Mouse (Mus musculus) mature B cell (primary cell): Measurements from ENCODE around the gene Msi1.

Experiments
- in situ Hi-C: fragments of 300-500 bp; cut with MboI; formaldehyde crosslinking; loops from 2 replicates; pipeline ENCODE4 v1.14.3; 2019

The Msi1 gene

DNA sequence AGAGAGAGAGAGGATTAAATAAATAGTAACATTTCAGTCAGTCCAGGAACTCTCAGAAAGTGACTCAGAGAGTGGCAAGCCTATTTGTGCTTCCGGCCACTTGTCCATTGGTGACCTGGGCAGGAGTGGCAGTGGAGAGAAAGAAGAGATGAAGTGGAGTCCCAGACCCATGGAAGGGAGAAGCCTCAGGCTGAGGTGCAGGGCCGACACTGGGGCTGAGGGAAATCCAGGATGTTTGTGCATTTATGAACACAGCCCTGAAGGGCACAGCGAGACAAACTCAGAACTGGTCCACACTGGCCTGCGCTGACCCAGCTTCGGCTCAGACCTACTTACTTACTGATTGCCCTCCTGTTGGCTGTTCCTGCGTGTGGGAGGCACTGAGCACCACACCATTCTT lies 40.4 kb downstream of the Msi1 start:
- in situ Hi-C loops: no loop called here

DNA sequence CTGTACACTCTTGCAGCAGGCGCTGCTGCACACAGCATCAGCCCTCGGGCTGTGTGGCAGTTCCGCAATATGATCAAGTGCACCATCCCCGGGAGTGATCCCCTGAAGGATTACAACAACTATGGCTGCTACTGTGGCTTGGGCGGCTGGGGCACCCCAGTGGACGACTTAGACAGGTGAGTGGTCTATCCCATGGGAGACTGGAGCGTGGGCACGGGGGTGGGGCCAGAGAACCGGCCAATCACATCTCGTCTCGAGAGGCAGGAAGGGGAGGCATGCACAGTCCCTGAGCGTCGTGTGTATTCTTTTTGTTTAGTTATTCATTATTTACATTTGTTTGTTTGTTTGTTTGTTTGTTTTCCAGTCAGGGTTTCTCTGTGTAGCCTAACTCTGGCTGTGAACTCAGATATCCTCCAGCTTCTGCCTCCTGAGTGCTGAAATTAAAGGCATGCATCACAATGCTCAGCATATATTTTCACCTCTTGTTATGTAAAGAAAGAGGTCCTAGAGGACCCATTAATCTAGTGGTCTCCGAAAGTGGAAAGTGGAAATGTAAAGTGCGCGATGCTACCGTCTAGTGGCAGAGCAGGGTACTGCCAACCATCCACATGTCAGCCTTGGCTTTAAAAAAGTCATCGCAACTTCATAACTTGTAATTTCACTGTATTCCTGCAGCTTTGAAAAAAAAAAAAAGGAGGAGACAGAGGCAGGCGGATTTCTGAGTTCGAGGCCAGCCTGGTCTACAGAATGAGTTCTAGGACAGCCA lies 41.5 kb downstream of the Msi1 start:
- in situ Hi-C loops: no loop called here

DNA sequence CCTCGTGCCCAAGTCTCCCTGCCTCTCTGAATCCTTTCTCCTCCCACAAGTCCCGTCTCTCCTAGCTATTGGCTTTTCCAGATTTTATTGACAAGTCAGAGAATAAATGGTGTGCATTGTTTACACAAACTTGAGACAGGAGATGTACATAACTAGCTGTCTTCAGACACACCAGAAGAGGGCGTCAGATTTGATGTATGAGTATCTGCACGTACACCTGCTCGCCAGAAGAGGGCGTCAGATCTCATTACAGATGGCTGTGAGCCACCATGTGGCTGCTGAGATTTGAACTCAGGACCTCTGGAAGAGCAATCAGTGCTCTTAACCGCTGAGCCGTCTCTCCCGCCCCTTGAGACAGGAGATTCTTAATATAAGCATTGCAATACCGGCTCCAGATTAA lies 43.8 kb downstream of the Msi1 start:
- in situ Hi-C loops: no loop called here

DNA sequence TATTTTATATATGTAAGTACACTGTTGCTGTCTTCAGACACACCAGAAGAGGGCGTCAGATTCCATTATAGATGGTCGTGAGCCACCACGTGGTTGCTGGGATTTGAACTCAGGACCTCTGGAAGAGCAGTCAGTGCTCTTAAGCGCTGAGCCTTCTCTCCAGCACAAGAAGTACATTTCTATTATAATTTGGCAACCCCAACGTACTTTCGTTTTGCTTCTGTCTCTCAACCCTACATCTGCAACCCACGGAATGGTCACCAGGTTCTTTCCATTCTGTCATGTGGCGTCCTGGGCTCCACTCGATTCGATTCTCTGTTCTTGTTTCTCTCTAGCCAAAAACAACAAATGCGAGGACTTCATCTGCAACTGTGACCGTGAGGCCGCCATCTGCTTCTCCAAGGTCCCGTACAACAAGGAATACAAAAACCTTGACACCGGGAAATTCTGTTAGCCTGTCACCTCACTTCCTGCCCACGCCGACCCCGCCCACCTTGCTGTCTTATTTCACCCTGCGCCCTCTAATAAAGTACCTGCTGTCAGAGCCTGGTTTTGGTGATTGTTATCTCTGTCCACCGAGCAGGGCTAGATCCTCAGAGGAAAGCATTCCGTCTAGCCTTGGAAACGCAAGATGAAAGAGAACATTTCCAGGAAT lies 44.9 kb downstream of the Msi1 start:
- in situ Hi-C loops: no loop called here

DNA sequence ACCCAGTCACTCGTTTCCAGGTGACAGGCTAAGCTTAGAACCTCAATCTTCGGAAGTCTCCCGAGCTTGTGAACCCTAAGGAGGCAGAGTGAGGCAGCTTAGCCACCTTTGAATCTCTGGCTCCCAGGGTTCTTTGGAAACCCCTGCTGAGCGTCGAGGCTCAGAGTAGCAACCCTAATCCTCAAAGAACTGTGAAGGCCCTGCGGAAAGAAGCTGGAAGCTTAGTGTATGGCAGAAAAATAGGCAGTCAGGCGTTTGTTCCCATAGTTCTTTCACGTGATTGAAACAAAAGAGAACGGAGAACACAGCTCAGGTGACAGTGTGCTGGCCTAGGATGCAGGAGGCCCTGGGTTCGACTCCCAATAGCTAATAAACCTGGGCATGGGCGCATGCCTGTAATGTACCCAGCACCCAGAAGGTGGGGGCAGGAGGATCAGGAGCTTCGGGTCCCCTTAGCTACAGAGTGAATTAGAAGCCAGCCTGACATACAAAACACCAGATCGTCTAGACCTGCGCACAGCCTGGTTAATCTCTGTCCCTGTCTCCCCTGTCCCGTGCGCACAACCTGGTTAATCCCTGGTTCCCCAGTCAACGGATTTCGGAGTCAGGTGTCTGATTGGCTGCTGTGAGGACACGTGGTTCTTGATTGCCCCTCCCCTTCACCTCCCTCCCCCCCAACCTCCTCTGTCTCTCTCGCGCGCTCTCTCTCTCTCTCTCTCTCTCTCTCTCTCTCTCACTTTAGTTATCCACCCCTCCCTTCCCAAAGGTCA lies 46.1 kb downstream of the Msi1 start:
- in situ Hi-C loops: no loop called here

DNA sequence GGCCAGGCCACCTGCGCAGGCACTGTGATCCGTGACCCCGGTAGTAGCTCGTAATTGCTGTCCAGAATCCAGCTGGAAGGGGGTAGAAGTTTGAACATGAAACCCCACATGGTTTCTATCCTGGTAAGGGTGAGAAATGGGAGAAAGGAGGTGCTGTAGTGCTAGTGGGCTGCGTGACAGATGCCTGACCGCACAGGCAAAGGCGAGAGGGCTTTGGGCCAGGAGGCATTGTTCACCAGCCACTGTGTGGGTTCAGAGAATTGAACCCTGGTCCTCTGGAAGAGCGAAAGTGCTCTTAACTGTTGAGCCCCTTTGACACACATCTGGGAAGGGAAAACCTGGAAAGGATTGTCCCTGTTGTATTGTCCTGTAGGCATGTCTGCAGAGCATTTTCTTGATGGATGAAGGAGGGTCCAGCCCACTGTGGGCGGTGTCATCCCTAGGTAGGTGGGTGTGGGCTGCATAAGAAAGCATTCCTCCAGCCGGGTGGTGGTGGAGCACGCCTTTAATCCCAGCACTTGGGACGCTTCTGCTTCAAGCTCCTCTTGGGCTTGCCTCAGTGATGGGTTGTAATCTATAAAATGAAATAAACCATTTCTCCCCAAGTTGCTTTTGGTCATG lies 46.8 kb downstream of the Msi1 start:
- in situ Hi-C loops: no loop called here

DNA sequence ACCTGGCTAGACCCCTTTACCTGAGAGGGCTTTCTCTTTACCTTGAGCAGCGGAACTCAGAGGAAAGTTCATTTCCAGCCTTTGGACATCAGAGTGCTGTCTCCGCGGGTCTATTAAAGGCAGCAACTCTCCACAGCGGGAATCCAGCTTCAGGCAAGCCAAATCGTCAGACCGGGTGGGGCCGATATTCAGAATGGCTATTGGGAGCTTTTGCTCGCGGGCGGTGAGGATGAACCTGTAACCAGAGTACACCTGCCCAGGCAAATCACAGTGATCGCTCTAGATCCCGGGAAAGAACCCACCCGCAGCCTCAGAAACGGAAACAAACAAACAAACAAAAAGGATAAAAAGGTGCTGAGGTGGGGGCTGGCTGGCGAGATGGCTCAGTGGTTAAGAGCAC lies 50.2 kb downstream of the Msi1 start:
- in situ Hi-C loops: no loop called here

DNA sequence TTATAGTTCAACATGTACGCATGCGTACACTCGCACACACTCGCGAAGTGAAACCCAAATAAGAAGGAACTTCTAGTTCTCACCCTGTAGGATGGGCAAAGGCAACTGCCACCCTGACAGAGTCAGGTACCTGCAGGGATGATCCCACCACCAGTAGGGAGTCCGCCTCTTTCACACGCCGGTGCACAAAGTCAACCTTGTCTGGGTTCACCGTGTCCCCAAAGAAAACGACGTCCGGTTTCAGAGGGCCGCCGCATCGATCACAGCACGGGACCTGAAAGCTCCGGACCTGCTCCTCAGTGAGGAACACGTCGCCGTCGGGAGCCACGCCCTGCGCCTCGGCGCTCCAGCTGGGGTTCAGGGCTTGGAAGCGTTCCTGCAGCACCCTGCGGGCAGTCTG lies 50.7 kb downstream of the Msi1 start:
- in situ Hi-C loops: no loop called here

DNA sequence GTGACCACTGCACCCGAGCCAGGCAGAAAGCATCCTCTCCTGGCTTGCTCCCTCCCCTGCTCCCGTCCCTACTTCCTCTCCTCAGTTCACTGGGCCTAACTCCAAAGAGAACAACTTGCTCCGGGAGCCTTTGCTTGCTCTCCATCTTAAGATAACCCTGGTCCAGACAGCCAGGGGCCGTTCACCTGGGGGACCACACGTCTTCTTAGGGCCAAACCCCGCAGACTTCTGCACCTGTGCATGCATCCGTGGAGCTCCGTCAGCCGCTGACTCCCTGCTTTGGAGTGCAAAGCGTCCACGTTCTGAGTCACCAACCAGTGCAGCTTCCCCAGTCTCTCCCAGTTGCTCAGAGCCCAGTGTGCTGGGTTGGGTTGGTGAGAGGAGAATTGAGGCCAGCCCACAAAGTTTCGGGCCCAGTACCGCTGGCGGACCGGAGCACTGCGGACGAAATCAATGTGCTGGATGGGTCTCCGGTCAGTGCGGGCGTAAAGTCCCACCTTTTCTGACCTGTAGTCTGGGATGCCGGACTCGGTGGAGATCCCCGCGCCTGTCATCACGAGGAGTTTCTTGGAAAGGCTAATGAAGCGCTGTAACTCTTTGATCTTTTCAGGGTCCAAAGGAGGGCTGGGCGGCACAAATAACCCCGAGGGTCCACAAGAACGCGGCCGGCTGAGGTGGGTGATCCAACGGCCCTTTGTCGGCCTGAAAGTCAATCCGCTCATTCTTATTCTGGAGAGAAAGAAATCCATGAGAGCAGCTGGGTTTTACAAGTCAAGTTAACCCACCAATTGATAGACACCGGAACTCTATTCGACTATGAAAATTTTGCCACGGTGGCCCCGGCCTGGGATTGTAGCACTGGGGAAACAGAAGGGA lies 53.2 kb downstream of the Msi1 start:
- in situ Hi-C loops: no loop called here

GRCm38 (mm10) chr5:115483385-115483784 lies 54.0 kb downstream of the Msi1 start:
- in situ Hi-C loops: no loop called here

GRCm38 (mm10) chr5:115483947-115484920 lies 54.8 kb downstream of the Msi1 start, which contains the start of gene Sirt4:
Gene Sirt4 (minus strand): TSS chr5:115484725.
- in situ Hi-C loops: no loop called here

GRCm38 (mm10) chr5:115484996-115485395 lies 55.6 kb downstream of the Msi1 start:
- in situ Hi-C loops: no loop called here

DNA sequence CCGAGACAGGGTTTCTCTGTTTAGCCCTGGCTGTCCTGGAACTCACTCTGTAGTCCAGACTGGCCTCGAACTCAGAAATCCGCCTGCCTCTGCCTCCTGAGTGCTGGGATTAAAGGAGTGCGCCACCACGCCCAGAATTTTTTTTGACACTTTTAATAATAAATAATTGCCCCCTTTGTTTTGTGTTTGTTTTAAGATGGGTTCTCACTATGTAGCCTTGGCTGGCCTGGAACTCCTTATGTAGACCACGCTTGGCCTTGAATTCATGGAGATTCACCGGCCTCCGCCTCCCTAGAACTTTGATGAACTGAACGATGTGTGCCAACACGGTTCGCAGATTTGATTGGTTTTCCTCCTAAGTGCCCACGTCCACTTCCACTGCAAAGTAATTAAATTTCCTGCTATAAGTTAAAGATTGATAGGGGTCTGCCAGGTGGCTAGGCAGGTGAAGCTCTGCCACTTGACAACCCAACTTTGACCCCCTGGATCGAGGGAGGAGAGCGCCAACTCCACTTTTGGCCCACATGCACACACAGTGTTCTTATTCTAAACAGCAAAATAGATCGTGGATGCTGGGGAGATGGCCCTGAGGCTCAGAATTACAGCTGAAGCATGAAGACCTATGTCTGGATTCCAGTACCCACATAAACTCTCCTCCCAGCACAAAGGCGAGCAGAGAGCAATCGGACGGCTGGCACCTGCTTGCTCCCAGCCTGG lies 56.2 kb downstream of the Msi1 start:
- in situ Hi-C loops: no loop called here

- in situ Hi-C loops: no loop called here
Observed at GRCm38 (mm10) chr5:115486726-115487125, 57.3 kb downstream of the Msi1 start.

GRCm38 (mm10) chr5:115487353-115487752 lies 58.0 kb downstream of the Msi1 start:
- in situ Hi-C loops: no loop called here

DNA sequence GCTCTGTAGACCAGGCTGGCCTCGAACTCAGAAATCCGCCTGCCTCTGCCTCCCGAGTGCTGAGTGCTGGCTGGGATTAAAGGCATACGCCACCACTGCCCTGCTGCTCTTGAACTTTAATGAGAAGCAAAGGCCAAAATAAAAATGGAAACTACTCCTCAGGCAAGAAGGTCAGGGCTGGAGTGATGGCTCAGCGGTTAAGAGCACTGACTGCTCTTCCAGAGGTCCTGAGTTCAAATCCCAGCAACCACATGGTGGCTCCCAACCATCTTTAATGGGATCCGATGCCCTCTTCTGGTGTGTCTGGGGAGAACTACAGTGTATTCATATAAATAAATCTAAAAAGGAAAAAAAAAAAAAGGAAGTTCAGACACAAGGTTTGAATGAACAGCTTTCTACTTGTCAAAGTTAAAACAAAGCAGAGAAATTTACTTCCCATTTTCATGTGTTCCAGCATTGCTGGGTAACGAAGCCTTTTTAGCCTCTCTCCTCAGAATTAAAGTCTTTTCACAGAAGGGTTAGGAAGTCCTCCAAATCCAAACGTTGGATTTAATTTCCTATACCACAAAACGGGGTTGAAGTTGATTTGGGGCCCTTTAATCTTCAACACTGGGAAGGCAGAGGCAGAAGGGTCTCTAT lies 58.7 kb downstream of the Msi1 start:
- in situ Hi-C loops: no loop called here

GRCm38 (mm10) chr5:115488841-115489698 lies 59.7 kb downstream of the Msi1 start:
- in situ Hi-C loops: no loop called here
